Mouse (Mus musculus): ENCODE results near the gene Sec31b.

Gene Sec31b

GRCm38 (mm10) chr19:44530018-44530417 is 15.6 kb downstream of the Sec31b start:
- no peak for DNase-seq (ENCODE audit: low spot score)

DNA sequence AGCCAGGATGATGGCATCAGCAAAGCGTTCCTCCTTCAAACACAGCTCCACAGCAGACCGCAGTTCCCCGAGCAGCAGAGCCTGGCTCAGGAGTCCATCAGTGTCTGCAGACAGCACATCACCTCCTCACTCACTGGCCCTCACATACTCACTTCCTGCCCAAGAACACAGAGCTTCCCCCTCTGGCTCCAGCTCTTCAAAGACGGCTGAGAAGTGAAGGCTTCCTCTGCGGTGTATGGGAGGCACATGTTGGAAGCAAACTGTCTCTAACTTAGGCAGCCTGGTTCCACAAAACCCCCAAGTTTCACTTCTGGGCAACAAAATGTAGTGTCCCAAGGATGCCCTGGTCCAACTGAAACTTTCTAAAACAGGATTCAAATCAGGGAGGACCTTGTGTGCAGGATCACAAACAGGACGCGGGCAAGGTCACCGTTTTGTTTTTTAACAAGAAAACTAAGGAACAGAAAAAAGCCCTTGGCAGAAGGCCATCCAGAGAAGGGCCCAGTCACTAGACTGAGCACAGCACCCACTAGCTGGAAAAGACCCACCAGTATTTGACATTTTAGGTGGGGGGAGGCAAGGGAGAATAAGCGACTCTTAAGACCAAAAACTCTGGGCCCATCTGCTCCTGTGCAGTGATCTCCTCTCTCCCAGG is 20.0 kb downstream of the Sec31b start:
- peak; percentile 40 for DNase-seq (ENCODE audit: low spot score)

- peak; percentile 14 for DNase-seq (ENCODE audit: low spot score)
Observed at GRCm38 (mm10) chr19:44519152-44519551, 26.5 kb downstream of the Sec31b start.

DNA sequence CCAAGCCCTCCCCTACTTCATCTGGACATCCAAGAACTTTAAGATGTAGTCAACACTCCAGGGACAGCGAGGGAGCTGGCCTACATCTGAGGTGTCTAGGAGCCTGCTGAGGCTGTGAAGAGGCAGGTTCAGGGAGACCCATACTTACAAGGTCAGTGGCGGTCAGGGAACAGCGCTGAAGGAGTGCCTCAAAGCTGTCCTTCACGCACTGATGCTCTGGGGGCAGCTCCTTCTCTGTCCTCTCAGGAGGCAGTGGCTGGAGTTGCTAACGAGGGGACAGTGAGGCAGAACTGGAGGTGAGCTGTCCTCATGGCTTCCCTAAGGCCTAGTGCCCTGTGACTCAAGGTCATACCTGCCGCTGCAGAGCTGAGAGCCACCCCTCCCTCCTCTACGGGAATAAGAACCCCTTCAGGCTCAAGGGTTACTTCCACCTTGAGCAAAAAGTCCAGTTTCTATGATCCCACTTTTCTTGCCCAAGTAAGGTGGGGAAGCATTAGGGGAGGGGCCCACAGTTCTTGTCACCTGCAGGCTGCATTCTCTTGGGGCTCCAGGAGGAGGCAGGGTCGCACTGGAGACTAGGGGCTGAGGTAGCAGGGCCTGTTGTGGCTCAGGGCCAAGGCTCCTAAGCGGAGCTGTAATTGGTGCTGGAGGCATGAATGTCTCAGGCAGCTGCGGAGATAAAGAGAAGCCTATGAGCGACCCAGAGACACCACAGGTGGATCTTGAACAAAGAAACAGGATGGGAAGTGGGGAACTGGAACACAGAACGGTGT is 27.5 kb downstream of the Sec31b start:
- no peak for DNase-seq (ENCODE audit: low spot score)

GRCm38 (mm10) chr19:44515769-44516168 is 29.9 kb downstream of the Sec31b start:
- no peak for DNase-seq (ENCODE audit: low spot score)

DNA sequence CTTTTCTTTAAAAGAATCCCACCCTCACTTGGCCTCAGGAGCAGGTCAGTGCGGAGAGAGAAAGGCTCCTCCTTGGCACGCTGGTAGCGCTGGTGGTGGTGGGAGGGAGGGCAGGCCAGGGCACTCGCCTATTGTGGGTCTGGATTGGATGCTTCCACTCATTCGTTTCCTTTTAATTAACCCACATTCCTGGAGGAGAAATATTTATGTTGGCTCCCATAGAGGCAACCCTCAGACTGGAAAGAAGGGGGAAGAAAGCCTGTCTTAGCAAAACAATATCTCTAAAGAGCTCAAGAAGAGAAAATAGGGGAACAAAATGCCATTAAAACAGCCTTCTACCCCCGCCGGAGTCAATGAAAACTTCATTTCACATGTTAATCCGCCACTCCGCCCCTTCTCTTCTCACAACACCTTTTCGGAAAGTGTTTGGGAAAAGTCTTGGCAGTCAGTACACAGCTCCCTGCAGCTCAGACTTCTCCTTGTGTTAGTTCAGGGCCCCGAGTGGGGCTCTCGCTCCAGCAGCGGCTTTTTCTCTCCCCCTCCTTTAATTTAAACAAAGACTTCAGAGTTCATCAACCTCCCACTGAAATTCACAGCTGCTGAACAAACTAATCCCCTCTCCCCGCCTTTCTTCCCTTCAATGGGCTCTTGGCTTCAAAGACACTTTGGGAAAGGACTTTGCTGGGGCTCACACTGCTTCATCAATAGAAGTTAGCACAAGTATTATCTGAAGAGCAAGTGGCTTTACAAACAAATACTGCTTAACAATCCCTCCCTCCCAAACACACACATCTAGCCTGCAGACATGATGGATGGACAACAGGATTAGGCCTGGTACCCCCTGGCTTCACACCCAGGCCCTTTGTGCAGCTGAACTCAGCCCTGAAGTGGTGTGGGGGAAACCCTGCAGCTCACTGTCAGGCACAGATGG is 30.9 kb downstream of the Sec31b start:
- DNase-seq (ENCODE audit: low spot score) = no peak

DNA sequence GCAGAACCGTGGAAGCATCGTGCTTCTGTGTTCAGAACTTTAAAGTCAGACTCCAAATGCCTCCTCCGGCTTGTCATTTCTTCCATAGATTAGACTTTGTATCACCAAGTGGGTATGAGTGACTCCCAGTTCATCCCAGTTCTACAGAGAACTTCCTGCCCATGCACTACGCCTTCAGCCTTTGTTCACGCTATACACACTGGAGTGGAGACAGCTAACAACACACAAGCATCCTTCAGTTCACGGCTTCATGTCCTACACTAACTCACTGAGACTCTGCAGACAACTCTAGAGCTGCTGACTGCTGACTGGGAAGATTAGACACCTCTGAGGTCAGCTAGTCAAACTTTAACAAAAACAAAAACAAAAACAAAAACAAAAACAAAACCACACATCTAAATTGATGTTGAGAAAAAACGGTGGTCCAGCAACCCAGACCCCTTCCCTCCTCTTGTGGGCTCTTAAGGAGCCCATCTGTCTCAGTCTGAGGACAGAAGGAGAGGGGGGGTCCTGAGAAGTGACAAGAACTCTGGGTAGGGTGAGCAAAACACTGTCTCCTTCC is 31.7 kb downstream of the Sec31b start:
- DNase-seq (ENCODE audit: low spot score) = no peak

DNA sequence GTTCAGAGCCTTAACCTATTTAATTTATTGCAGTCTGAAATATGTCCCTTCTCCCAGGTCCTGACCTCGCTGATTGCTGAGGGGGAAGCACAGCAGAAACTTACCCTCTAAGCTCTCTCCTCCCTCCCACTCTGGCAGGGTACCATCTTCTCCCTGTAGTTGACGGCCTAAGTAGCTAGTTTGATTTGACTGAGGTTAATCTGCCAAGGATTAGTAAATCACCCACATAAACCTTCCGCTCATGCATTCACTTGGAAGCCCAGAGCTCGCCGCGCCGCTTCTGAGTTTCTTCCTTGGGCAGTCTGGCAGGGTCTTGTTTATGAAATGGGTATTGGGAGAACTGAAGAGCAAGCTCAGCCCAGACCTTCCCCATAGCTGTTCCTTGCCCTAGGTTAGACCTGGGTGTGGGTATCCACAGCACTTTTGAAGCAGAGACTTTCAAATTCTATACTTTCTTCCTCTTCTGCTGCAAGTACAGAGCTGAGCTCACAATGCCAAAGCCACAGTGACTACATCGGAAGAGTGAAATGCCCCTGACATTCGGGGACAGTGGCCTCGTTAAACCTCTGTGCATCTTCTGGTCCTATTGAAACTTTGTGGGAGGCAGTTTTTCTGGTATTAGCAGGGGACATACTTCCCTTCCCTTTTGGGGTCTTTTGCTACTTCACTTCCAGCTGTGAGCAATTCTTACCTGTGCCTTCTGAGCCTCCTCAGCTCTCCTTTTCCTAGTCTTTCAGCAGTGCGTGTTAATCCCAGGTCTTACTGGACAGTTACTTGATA is 32.4 kb downstream of the Sec31b start:
- DNase-seq (ENCODE audit: low spot score) = no peak

GRCm38 (mm10) chr19:44512601-44513000 is 33.1 kb downstream of the Sec31b start:
- no peak for DNase-seq (ENCODE audit: low spot score)

DNA sequence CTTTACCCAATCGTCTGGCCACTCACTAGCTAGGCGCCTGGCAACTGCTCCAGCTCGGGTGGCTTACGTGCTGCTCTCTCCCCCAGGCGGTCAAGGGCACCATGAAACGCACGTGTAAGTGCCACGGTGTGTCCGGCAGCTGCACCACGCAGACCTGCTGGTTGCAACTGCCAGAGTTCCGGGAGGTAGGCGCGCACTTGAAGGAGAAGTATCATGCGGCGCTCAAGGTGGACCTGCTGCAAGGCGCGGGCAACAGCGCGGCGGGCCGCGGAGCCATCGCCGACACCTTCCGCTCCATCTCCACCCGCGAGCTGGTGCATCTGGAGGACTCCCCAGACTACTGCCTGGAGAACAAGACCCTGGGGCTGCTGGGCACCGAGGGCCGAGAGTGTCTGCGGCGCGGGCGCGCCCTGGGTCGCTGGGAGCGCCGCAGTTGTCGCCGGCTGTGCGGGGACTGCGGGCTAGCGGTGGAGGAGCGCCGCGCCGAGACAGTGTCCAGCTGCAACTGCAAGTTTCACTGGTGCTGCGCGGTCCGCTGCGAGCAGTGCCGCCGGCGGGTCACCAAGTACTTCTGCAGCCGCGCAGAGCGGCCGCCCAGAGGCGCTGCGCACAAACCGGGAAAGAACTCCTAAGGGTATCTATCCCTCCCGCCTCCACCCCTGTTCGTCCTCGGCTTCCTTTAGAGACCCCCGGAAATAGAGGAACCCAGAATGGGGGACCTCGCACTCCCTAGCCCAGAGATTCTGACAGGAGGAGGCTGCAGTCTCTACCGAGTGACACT is 34.0 kb downstream of the Sec31b start:
- DNase-seq (ENCODE audit: low spot score) = no peak

- DNase-seq (ENCODE audit: low spot score) = no peak
Observed at GRCm38 (mm10) chr19:44510534-44511175, 35.0 kb downstream of the Sec31b start.

DNA sequence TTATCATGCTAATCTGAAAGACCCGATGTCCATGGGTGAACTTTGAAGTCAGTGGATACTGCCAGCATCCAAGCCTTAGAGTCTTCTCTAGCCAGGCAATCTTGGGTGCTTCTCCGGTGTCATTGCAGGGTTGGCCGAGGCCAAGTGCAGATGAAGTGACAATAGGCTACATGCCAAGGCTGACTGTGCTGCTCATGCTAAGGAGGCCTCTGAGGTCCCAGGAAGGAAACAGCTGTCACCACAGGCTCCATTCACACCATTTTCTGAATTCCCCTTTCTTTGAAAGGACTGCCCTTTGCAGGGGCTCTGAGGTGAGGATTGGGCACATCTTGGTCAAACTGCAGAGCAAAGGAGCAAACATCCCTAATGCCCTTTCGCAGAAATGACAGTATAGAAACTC is 42.9 kb downstream of the Sec31b start:
- DNase-seq (ENCODE audit: low spot score) = no peak

GRCm38 (mm10) chr19:44501925-44502324 is 43.7 kb downstream of the Sec31b start:
- no peak for DNase-seq (ENCODE audit: low spot score)

DNA sequence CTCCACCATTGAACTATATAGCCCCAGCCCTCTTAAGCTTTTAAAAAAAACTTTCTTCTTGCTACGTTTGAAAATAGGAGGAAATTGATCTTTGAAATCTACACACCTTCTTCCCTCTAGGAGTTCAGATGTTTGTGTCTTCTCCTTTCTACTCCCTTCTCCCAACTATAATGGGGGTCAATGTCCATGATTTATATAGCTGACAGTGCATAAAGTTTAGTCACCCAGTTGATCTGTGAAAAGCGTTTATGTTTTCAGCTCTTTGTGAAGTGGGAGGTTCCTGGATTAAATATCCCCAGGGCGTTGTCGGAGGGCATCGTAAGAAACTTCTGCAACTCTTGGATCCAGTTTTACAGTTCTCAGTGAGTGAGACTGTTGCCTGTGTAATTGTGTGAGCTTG is 45.4 kb downstream of the Sec31b start:
- no peak for DNase-seq (ENCODE audit: low spot score)

GRCm38 (mm10) chr19:44498936-44499335 is 46.7 kb downstream of the Sec31b start:
- DNase-seq (ENCODE audit: low spot score) = no peak

DNA sequence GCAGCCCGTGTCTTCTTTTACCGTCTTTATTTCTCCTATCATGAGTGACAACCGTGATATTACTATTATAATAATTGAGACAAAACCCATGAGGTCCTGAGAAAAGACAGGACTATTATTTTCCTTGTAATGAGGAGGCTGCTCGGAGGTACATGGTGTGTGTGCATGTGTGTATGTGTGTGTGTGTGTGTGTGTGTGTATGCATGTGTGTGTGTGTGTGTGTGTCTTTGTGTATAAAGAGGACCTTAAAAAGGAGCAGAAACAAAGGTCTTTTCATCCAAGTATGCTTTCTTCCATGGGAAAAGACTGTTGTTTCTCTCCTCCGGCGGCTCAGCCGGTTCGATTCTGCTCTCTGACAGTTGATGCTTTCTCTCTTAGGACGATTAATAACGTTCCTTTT is 48.7 kb downstream of the Sec31b start:
- no peak for DNase-seq (ENCODE audit: low spot score)

DNA sequence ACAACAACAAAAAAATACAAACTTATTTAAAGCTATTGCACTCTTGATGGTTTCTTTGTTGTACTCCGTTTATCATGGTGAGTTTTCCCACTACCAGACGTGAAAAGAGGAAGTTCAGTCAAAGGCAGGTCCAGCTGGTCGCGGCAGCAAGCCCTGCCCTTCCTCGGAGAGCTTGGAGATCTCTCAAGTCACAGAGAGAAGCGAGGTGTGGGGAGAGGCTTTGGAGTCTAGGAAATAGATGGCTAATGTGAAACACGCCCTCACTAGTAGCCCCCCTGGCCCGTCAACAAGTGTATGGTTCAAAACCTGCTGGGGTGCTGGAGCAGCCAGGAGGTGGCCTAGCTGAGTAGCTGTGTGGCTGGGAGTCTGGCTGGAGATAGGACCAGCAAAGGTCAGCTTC is 49.2 kb downstream of the Sec31b start:
- DNase-seq (ENCODE audit: low spot score) = no peak

- no peak for DNase-seq (ENCODE audit: low spot score)
Observed at GRCm38 (mm10) chr19:44493128-44493527, 52.5 kb downstream of the Sec31b start, which contains the start of gene Wnt8b. TSS of gene Wnt8b (plus strand) at chr19:44493472.

GRCm38 (mm10) chr19:44487266-44487665 is 58.4 kb downstream of the Sec31b start:
- peak; percentile 19 for DNase-seq (ENCODE audit: low spot score)

DNA sequence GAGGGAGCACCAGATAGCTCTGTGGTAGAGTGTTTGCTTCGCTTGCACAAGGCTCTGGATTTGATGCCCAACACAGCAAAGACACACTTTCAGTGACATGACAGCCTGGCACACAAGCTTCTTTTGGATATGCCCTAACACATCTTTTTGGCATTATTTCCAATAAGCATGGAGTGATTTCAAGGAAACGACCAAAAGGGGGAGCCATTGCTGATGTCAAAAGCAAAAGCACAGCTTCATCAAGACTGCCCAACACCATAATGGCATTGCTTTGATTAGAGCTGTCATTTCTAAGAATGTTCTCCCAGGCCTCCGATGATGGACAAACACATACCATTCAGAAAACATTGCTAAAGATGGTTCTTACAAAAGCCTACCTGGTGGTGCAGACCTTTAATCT is 69.1 kb downstream of the Sec31b start:
- DNase-seq (ENCODE audit: low spot score) = no peak

Measured in ovary, adult 18-20 months (tissue).